Mouse (Mus musculus): ENCODE data around the gene Tmem242. TPM values are rescaled to one million over a fixed set of nuclear protein-coding genes. Genes with fewer than 3 reads are reported as not detected.

Tmem242 gene
- polyA plus RNA-seq, 1 experiment from 2014 or later, result 144 TPM

- no peak overlapping the region for H3K4me3 ChIP-seq
- no peak for ATAC-seq (ENCODE audit: insufficient number of reproducible peaks, insufficient read depth, low FRiP score, low TSS enrichment, low read depth)
- no peak overlapping the region for H3K9ac ChIP-seq
- H3K4me2 ChIP-seq, result no peak overlapping the region
- WGBS, result 76% methylated on average over 8 of the region's 8 CpGs
- H3K36me3 ChIP-seq, result no peaks in the 10 kb centered on the region
- no peak overlapping the region for H3K27ac ChIP-seq
- H3K9me3 ChIP-seq, result peaks cover 5% of the 10 kb centered on the region; the same call in 1 of the 2 replicates
- peaks cover 12% of the 10 kb centered on the region; the same call in 1 of the 2 replicates for H3K4me1 ChIP-seq
- H3K27me3 ChIP-seq, result no peaks in the 10 kb centered on the region
These were observed 67.1 kb downstream of the Tmem242 start for GRCm38 (mm10) chr17:5372951-5373350.

GRCm38 (mm10) chr17:5371521-5371920, 68.5 kb downstream of the Tmem242 start:
- Histone ChIP-seq H3K36me3 (no peaks in the 10 kb centered on the region), H3K4me1 (no peaks in the 10 kb centered on the region), H3K9ac (no peak overlapping the region), H3K9me3 (peaks cover 5% of the 10 kb centered on the region; the same call in 1 of the 2 replicates), H3K27me3 (no peaks in the 10 kb centered on the region), H3K4me2 (no peak overlapping the region), H3K27ac (no peak overlapping the region), H3K4me3 (no peak overlapping the region)
- WGBS, result 73% methylated on average over 7 of the region's 7 CpGs
- ATAC-seq (ENCODE audit: insufficient number of reproducible peaks, insufficient read depth, low FRiP score, low TSS enrichment, low read depth), result no peak

- Histone ChIP-seq H3K27me3 (no peaks in the 10 kb centered on the region), H3K9me3 (peaks cover 5% of the 10 kb centered on the region; the same call in 1 of the 2 replicates), H3K4me2 (no peak overlapping the region), H3K9ac (no peak overlapping the region), H3K4me3 (no peak overlapping the region), H3K27ac (no peak overlapping the region), H3K4me1 (no peaks in the 10 kb centered on the region), H3K36me3 (no peaks in the 10 kb centered on the region)
- 78% methylated on average over 4 of the region's 4 CpGs for WGBS
- no peak for ATAC-seq (ENCODE audit: insufficient number of reproducible peaks, insufficient read depth, low FRiP score, low TSS enrichment, low read depth)
These were observed 69.0 kb downstream of the Tmem242 start for GRCm38 (mm10) chr17:5371032-5371431.

- no peak for ATAC-seq (ENCODE audit: insufficient number of reproducible peaks, insufficient read depth, low FRiP score, low TSS enrichment, low read depth)
- H3K9ac ChIP-seq, result no peak overlapping the region
- H3K4me3 ChIP-seq, result no peak overlapping the region
- 86% methylated on average over 8 of the region's 8 CpGs for WGBS
- H3K9me3 ChIP-seq, result peaks cover 5% of the 10 kb centered on the region; the same call in 1 of the 2 replicates
- H3K4me1 ChIP-seq, result no peaks in the 10 kb centered on the region
- H3K27me3 ChIP-seq, result no peaks in the 10 kb centered on the region
- H3K4me2 ChIP-seq, result no peak overlapping the region
- H3K36me3 ChIP-seq, result no peaks in the 10 kb centered on the region
- no peak overlapping the region for H3K27ac ChIP-seq
These were observed 74.1 kb downstream of the Tmem242 start for GRCm38 (mm10) chr17:5365992-5366398.

Small RNA genes within 50 kb of the gene (microRNA-seq; reads per million reads assigned to microRNA genes)
- not detected for gene Gm22475

Other genes with a start within 250 kb of the Tmem242 start
- gene Ldhal6b, start 21.5 kb downstream of the Tmem242 start, polyA plus RNA-seq (2015; fragmentation: Nextera tagmentation; extraction: Ambion mirVana), result not detected in 2 replicates
- 3.6 and 3.8 TPM in 2 replicates for gene Zdhhc14, start 52.3 kb upstream of the Tmem242 start, polyA plus RNA-seq (2015; fragmentation: Nextera tagmentation; extraction: Ambion mirVana)

Data from embryonic facial prominence, embryonic 13.5 days (tissue).